Mouse (Mus musculus) heart, postnatal 4 days (tissue): ENCODE results near the gene Morf4l2. TPM values are rescaled to one million over a fixed set of nuclear protein-coding genes. Genes with fewer than 3 reads are reported as not detected.
"Not testable (repeated sequence)": the region's sequence is repeated elsewhere in the genome, so short reads cannot be mapped to it uniquely, and the experiment has no call there.

Experiments
- DNase-seq: peaks from one replicate; pipeline ENCODE4 v3.0.0; 2021
- total RNA-seq, 2 experiments: library from RNA; stranded (reverse); gene quantifications; 2 replicates each; pipeline ENCODE4 v1.2.3; 2021

The Morf4l2 gene
- total RNA-seq, 2 experiments from 2014 or later = 223 to 227 TPM

DNA sequence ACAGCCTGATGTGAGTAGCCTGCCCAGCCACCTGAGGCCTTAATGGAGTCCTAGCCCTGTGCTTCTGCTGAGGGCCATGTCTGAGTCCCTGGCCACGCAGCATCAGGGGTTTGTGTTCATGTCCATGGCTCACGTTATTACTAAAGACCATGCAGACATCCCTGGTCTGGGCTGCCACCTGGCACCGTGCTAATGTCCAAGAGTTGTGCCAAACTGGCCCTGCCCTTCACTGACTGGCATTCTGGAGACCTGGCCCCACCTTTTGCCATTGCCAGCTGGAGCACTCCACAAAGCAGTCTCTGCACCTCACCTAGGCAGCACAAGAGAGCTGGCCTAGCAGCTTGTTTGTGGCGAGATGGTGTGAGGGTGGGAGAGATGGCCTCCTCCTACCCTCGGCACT lies 50.3 kb downstream of the Morf4l2 start:
- DNase-seq = no peak

DNA sequence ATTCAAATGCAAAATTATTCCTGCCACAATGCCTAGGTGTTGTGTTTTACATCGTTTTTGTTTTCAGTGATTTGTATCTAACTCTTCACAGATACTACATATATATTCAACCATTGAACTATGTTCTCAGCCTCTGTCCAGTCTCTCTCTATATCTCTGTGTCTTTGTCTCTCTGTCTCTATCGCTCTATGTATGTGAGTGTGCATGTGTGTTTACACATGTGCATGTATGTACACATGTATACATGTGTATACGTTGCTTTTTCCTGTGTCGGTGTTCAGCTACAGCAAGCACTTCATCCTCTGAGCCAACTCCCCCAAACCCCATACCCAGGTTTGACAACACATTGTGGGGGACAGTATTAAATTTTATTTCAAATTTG lies 51.2 kb downstream of the Morf4l2 start:
- DNase-seq = no peak

DNA sequence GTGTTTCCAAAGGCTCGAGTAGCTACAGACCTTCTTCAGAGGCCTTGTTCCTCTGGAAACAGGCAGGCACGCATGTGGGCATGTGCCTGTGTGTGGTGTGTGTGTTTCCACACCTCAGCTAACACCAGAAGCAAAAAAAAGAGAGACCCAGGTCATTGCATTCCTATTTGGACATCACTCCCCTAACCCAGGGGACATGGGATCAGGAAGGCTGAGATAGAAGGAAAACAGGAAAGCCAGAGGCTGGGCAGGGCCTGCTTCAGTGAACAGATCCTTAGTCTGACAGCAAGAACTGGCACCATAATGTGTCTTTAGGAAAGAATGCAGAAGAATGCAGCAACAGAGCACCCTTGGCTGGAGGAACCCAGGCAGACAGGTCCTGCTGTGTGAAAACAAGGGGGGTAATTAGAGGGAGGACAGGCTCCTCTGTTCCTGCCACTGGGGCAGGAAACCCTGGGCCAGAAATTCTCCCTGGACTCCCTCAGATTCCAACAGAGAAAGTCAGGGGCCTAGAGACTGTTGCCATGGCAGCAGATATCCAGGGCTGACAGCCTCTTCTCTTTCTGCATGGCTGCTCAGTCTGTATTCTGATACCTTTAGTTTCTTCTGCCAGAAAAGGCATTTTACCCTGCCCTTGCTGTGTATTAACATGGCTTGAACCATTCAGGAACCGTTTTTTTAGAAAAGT lies 51.7 kb downstream of the Morf4l2 start:
- not testable (repeated sequence) for DNase-seq

Other genes with a start within 250 kb of the Morf4l2 start
- not detected for gene Kir3dl1, start 225.7 kb downstream of the Morf4l2 start, total RNA-seq
- not detected for gene Kir3dl2, start 199.6 kb downstream of the Morf4l2 start, total RNA-seq
- under 1 TPM; 0.62 to 0.65 TPM for gene Tceal3, start 152.8 kb downstream of the Morf4l2 start, total RNA-seq
- gene Tceal1, start 35.7 kb downstream of the Morf4l2 start, total RNA-seq = 1 to 10 TPM; 7.4 to 7.7 TPM
- gene Glra4, start 36.5 kb upstream of the Morf4l2 start, total RNA-seq = not detected
- gene Plp1, start 79.0 kb upstream of the Morf4l2 start, total RNA-seq = 1 to 10 TPM; 2.0 to 4.8 TPM
- under 1 TPM; 0.09 to 0.31 TPM for gene Rab9b, start 125.1 kb upstream of the Morf4l2 start, total RNA-seq
- gene H2bfm, start 183.6 kb upstream of the Morf4l2 start, total RNA-seq = not detected
- 1 to 10 TPM; 5.3 to 9.7 TPM for gene Tmsb15b2, start 231.8 kb upstream of the Morf4l2 start, total RNA-seq
- under 1 TPM in 1 of 2 experiments, not detected in 1; 0.36 TPM for gene Tmsb15l, start 233.2 kb upstream of the Morf4l2 start, total RNA-seq
- 1 to 10 TPM; 1.2 to 3.3 TPM for gene Tmsb15b1, start 233.2 kb upstream of the Morf4l2 start, total RNA-seq
- gene Zcchc18, start 249.5 kb upstream of the Morf4l2 start, total RNA-seq = under 1 TPM; 0.17 to 0.25 TPM